Mouse (Mus musculus): ENCODE measurements at regions not wholly inside any gene's neighbourhood (a gene's known extent, or its start where the extent isn't known, plus 50 kb on each side); places are given as distances from the start of the nearest gene placed in this dataset.
"Not testable (repeated sequence)": the region's sequence is repeated elsewhere in the genome, so short reads cannot be mapped to it uniquely, and the experiment has no call there.

- H3K4me1 ChIP-seq = no peaks in the 10 kb centered on the region
- no peak for ATAC-seq (ENCODE audit: insufficient number of reproducible peaks, low FRiP score, low TSS enrichment, low read depth)
- H3K36me3 ChIP-seq = no peaks in the 10 kb centered on the region
- H3K27me3 ChIP-seq = no peaks in the 10 kb centered on the region
- 53% methylated on average over 2 of the region's 2 CpGs for WGBS
- no peak overlapping the region for H3K9ac ChIP-seq
- H3K9me3 ChIP-seq (replicated peaks) = no peaks in the 10 kb centered on the region
- no peak overlapping the region for H3K4me2 ChIP-seq (replicated peaks)
- no peak overlapping the region for H3K4me3 ChIP-seq (replicated peaks)
- H3K27ac ChIP-seq (replicated peaks) = no peak overlapping the region
These were observed 54.7 kb upstream of the Nlrp1b start for GRCm38 (mm10) chr11:71285193-71285592.

- not testable (repeated sequence) for H3K9ac ChIP-seq; H3K27me3 ChIP-seq; H3K36me3 ChIP-seq; H3K4me2 ChIP-seq (replicated peaks); H3K9me3 ChIP-seq (replicated peaks); H3K4me3 ChIP-seq (replicated peaks); ATAC-seq (ENCODE audit: insufficient number of reproducible peaks, low FRiP score, low TSS enrichment, low read depth); H3K27ac ChIP-seq (replicated peaks); H3K4me1 ChIP-seq
These were observed 57.7 kb upstream of the Nlrp1b start for GRCm38 (mm10) chr11:71288243-71288642.

- no peaks in the 10 kb centered on the region for H3K4me1 ChIP-seq
These were observed 59.0 kb upstream of the Nlrp1b start for GRCm38 (mm10) chr11:71289490-71289889.

DNA sequence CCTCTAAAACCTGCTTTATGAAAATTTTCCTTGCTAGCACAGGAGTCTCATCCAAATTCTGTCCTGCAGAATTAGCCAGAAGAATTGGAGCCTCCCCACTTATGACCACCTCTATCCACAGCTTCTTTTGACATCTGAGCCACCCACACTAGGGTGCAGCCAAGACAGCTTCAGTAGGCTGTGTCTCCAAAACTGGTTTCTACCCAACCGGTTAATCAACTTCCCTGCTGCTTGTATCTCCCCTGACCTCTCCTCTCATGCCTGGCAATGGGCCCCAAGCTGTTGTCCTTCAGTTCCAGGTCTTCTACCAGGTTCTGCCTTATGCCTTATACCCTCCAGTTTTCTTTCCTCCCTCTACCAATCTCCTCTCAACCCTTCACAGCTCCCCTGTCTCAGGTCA lies 68.9 kb upstream of the Nlrp1b start:
- Histone ChIP-seq H3K4me3 (replicated peaks) (no peak overlapping the region), H3K27me3 (no peaks in the 10 kb centered on the region), H3K4me2 (replicated peaks) (no peak overlapping the region), H3K9ac (no peak overlapping the region), H3K27ac (replicated peaks) (no peak overlapping the region), H3K4me1 (no peaks in the 10 kb centered on the region), H3K36me3 (no peaks in the 10 kb centered on the region), H3K9me3 (replicated peaks) (no peaks in the 10 kb centered on the region)
- WGBS = 71% methylated on average over 1 of the region's 1 CpGs
- ATAC-seq (ENCODE audit: insufficient number of reproducible peaks, low FRiP score, low TSS enrichment, low read depth) = no peak

More at GRCm38 (mm10) chr11:71289490-71289889, 59.0 kb upstream of the Nlrp1b start:
- no peaks in the 10 kb centered on the region for H3K36me3 ChIP-seq
- no peak overlapping the region for H3K4me2 ChIP-seq (replicated peaks)
- ATAC-seq (ENCODE audit: insufficient number of reproducible peaks, low FRiP score, low TSS enrichment, low read depth) = no peak
- H3K27ac ChIP-seq (replicated peaks) = no peak overlapping the region
- H3K27me3 ChIP-seq = no peaks in the 10 kb centered on the region
- 78% methylated on average over 1 of the region's 1 CpGs for WGBS
- H3K9ac ChIP-seq = no peak overlapping the region
- no peaks in the 10 kb centered on the region for H3K9me3 ChIP-seq (replicated peaks)
- no peak overlapping the region for H3K4me3 ChIP-seq (replicated peaks)

- no peak overlapping the region for H3K4me2 ChIP-seq (replicated peaks)
- H3K36me3 ChIP-seq = no peaks in the 10 kb centered on the region
- no peak overlapping the region for H3K9ac ChIP-seq
- ATAC-seq (ENCODE audit: insufficient number of reproducible peaks, low FRiP score, low TSS enrichment, low read depth) = no peak
- no peaks in the 10 kb centered on the region for H3K4me1 ChIP-seq
- H3K4me3 ChIP-seq (replicated peaks) = no peak overlapping the region
- H3K27me3 ChIP-seq = no peaks in the 10 kb centered on the region
- H3K9me3 ChIP-seq (replicated peaks) = no peaks in the 10 kb centered on the region
- WGBS = 30% methylated on average over 1 of the region's 1 CpGs
- no peak overlapping the region for H3K27ac ChIP-seq (replicated peaks)
These were observed 92.9 kb upstream of the Nlrp1b start for GRCm38 (mm10) chr11:71323439-71323838.

GRCm38 (mm10) chr11:71337428-71337827 lies 106.9 kb upstream of the Nlrp1b start:
- no peak overlapping the region for H3K4me2 ChIP-seq (replicated peaks)
- no peak overlapping the region for H3K27ac ChIP-seq (replicated peaks)
- no peaks in the 10 kb centered on the region for H3K36me3 ChIP-seq
- ATAC-seq (ENCODE audit: insufficient number of reproducible peaks, low FRiP score, low TSS enrichment, low read depth) = no peak
- WGBS = 6% methylated on average over 1 of the region's 1 CpGs
- no peaks in the 10 kb centered on the region for H3K4me1 ChIP-seq
- H3K4me3 ChIP-seq (replicated peaks) = no peak overlapping the region
- no peaks in the 10 kb centered on the region for H3K27me3 ChIP-seq
- H3K9me3 ChIP-seq (replicated peaks) = no peaks in the 10 kb centered on the region
- no peak overlapping the region for H3K9ac ChIP-seq

GRCm38 (mm10) chr11:71346024-71346423 lies 115.5 kb upstream of the Nlrp1b start:
- no peak overlapping the region for H3K4me2 ChIP-seq (replicated peaks)
- H3K4me3 ChIP-seq (replicated peaks) = no peak overlapping the region
- WGBS = 46% methylated on average over 3 of the region's 3 CpGs
- H3K27ac ChIP-seq (replicated peaks) = no peak overlapping the region
- H3K9ac ChIP-seq = no peak overlapping the region
- H3K4me1 ChIP-seq = no peaks in the 10 kb centered on the region
- H3K27me3 ChIP-seq = no peaks in the 10 kb centered on the region
- H3K9me3 ChIP-seq (replicated peaks) = no peaks in the 10 kb centered on the region
- ATAC-seq (ENCODE audit: insufficient number of reproducible peaks, low FRiP score, low TSS enrichment, low read depth) = no peak
- no peaks in the 10 kb centered on the region for H3K36me3 ChIP-seq

DNA sequence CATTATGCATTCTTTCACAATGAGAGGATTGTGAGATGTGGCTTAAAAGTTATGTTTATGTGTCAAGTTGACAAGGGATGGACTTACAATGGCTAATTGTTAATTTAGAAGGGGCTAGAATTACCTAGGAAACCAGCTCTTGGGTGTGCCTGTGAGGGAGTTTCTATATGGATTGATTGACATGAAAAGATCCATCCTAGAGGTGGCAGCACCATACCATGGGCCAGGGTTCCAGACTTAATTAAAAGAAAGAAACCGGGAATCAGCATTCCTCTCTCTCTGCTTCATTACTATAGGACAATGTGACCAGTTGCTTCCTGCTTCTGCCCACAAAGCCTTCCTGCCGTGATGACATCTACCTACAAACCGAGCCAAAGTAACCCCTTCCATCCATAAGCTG lies 126.6 kb upstream of the Nlrp1b start:
- 56% methylated on average over 3 of the region's 3 CpGs for WGBS
- Histone ChIP-seq H3K9ac (no peak overlapping the region), H3K27me3 (no peaks in the 10 kb centered on the region), H3K36me3 (no peaks in the 10 kb centered on the region), H3K27ac (replicated peaks) (no peak overlapping the region), H3K4me1 (no peaks in the 10 kb centered on the region), H3K4me2 (replicated peaks) (no peak overlapping the region), H3K9me3 (replicated peaks) (no peaks in the 10 kb centered on the region), H3K4me3 (replicated peaks) (no peak overlapping the region)
- ATAC-seq (ENCODE audit: insufficient number of reproducible peaks, low FRiP score, low TSS enrichment, low read depth) = no peak

DNA sequence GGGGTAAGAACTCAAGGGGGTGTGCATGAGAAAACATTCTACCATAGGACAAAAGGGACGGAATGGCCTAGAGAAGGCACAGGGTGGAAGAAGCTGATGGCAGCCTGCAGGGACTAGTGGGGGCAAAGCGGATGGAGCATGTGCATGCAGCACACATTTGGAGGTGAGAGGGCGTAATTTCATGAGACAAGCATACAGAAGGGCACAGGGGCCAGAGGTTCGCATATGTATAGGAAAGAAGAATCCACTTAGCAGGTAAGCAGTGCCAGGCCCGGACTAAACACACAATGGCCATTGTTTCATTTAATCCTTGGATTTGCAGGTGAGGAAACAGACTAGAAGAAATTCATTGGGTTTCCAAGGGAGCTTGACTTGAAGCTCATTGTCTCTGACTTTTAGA lies 130.3 kb upstream of the Nlrp1b start:
- Histone ChIP-seq H3K27ac (replicated peaks) (no peak overlapping the region), H3K4me1 (no peaks in the 10 kb centered on the region), H3K27me3 (no peaks in the 10 kb centered on the region), H3K36me3 (no peaks in the 10 kb centered on the region), H3K9me3 (replicated peaks) (no peaks in the 10 kb centered on the region), H3K4me2 (replicated peaks) (no peak overlapping the region), H3K4me3 (replicated peaks) (no peak overlapping the region), H3K9ac (no peak overlapping the region)
- ATAC-seq (ENCODE audit: insufficient number of reproducible peaks, low FRiP score, low TSS enrichment, low read depth) = no peak
- WGBS = 82% methylated on average over 5 of the region's 5 CpGs

GRCm38 (mm10) chr11:71371871-71372270 lies 141.3 kb upstream of the Nlrp1b start:
- no peak overlapping the region for H3K4me3 ChIP-seq (replicated peaks)
- H3K36me3 ChIP-seq = no peaks in the 10 kb centered on the region
- no peaks in the 10 kb centered on the region for H3K27me3 ChIP-seq
- no peak overlapping the region for H3K27ac ChIP-seq (replicated peaks)
- 44% methylated on average over 5 of the region's 5 CpGs for WGBS
- H3K4me1 ChIP-seq = no peaks in the 10 kb centered on the region
- no peaks in the 10 kb centered on the region for H3K9me3 ChIP-seq (replicated peaks)
- H3K9ac ChIP-seq = no peak overlapping the region
- no peak overlapping the region for H3K4me2 ChIP-seq (replicated peaks)
- no peak for ATAC-seq (ENCODE audit: insufficient number of reproducible peaks, low FRiP score, low TSS enrichment, low read depth)

- no peaks in the 10 kb centered on the region for H3K36me3 ChIP-seq
- no peaks in the 10 kb centered on the region for H3K9me3 ChIP-seq (replicated peaks)
- ATAC-seq (ENCODE audit: insufficient number of reproducible peaks, low FRiP score, low TSS enrichment, low read depth) = no peak
- WGBS = 72% methylated on average over 5 of the region's 5 CpGs
- no peaks in the 10 kb centered on the region for H3K4me1 ChIP-seq
- no peak overlapping the region for H3K9ac ChIP-seq
- no peak overlapping the region for H3K4me2 ChIP-seq (replicated peaks)
- H3K27ac ChIP-seq (replicated peaks) = no peak overlapping the region
- no peak overlapping the region for H3K4me3 ChIP-seq (replicated peaks)
- H3K27me3 ChIP-seq = no peaks in the 10 kb centered on the region
These were observed 144.6 kb upstream of the Nlrp1b start for GRCm38 (mm10) chr11:71375132-71375531.

DNA sequence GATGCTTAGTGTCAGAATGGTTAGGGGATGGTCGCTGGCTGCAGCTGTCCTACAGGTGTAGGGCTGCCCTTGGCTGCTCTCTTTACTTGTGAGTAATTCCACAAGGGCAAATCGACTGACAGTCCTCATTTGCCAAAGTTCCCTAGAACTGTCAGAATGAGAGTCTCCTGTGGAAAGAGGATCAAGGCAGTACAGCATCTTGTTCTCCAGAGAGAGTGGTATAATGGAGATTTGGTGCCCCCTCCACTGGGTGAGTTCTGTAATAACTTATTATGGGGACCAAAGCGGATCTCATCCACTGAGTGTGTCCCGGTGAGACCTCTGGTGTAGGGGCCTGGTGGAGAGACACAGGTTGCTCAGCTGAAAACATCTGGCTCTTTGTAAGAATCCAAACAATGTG lies 157.9 kb upstream of the Nlrp1b start:
- Histone ChIP-seq H3K4me2 (replicated peaks) (no peak overlapping the region), H3K4me3 (replicated peaks) (no peak overlapping the region), H3K36me3 (no peaks in the 10 kb centered on the region), H3K9me3 (replicated peaks) (no peaks in the 10 kb centered on the region), H3K4me1 (no peaks in the 10 kb centered on the region), H3K27me3 (no peaks in the 10 kb centered on the region), H3K27ac (replicated peaks) (no peak overlapping the region), H3K9ac (no peak overlapping the region)
- ATAC-seq (ENCODE audit: insufficient number of reproducible peaks, low FRiP score, low TSS enrichment, low read depth) = no peak
- 66% methylated on average over 4 of the region's 4 CpGs for WGBS

Data from embryonic facial prominence, embryonic 15.5 days (tissue).